Mouse (Mus musculus) megakaryocyte, embryonic 14.5 days (primary cell): ENCODE measurements around the gene Mark1.

Experiments
- FLI1 ChIP-seq: IDR thresholded peaks from 2 replicates; pipeline ENCODE4 v1.6.1; 2012; ENCODE audit warnings: low read length, inconsistent platforms, mixed read lengths
- GATA1 ChIP-seq: IDR thresholded peaks from 3 replicates; pipeline ENCODE4 v1.6.1; 2012; ENCODE audit warnings: mixed read lengths, low read length, inconsistent platforms, borderline replicate concordance

GRCm38 (mm10) chr1:184965682-184966360 is 33.5 kb downstream of the Mark1 start:
- TF ChIP-seq GATA1 (no peak), FLI1 (no peak)
